Mouse (Mus musculus) right cerebral cortex, postnatal 10 days (tissue): ENCODE measurements at regions not wholly inside any gene's neighbourhood (a gene's known extent, or its start where the extent isn't known, plus 50 kb on each side); places are given as distances from the start of the nearest gene placed in this dataset.

Experiments
- DNase-seq, 2 experiments: peaks; one replicate each; pipeline ENCODE4 v3.0.0; 2021; ENCODE audit warnings: low spot score in 2 of 2

DNA sequence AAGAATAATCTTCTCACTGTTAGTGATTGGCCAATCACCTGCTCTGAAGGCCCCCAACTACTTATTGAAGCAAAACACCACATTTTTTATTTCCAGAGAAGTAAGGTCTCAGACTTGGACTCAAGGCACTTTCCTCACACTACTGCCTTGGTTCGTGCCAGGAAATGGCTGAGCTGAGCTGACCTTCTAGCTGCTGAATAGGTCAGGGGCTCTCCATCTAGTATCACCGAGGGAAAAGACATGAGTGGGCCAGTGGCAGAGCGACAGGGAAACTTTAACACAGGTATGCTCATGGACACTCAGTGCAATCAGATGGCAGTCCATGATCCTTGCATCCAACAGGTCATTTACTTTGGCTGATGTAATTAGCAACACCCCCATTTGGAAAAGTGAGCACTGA lies 635.3 kb downstream of the Insc start:
- no peak for DNase-seq

DNA sequence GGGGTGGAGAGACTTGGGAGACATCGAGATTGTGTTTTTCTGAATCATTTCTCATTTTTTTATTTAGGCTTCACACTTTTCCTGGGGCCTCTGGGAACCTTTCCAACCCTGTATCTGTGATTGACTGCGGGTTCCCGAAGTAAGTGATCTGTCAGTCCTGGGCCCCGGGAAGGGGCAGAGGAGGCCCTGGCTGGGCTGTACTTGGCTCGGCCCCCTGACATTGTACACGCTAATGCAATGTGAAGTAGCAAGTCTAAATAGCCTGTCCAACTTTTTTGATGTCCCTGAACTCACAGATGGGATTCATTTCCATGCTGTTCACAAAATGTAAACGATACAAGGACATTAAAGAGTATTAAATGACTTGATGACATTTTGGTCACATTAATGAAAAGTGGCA lies 636.1 kb downstream of the Insc start:
- no peak for DNase-seq

- no peak for DNase-seq
Observed at GRCm38 (mm10) chr7:115380989-115381610, 637.6 kb downstream of the Insc start.

DNA sequence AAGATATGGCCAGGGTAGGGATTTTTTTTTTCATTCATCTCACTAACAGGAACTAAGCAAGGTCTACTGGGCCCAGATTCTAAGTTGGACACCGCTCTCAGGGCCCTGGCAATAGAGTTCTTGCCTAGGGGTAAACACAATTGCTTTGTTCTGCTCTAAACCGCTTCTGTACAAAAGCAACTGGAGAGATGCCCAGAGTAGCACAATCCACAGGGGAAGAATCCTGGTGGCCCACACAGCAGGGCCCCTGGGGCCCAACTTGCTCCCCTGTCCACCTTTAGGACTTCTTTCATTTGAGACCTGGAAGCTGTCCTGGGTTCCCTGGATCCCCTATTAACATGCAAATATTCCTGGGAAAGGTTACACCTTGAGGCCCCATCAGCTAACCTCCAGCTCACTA lies 639.4 kb downstream of the Insc start:
- no peak for DNase-seq

DNA sequence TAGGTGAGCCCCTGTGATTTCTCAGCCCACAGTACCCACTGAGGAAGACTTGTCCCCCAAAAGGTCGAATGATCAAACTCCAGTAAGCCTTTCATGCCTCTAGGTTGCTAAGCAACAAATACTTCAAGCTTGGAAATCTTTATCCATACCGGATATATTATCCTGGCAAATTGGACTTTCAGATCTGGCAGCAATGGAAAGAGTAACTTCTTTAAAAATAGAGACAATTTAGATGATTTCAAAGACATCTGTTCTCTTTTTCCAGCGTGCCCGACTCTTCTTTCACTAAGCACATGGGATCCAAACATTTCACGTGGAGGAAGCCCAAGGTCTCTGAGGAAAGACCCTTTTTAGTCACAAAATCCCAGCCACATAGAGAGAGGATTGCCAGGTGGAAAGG lies 645.4 kb downstream of the Insc start:
- DNase-seq, result peak in 1 of 2 experiments; percentile 34

- DNase-seq, result no peak
Observed at GRCm38 (mm10) chr7:115392520-115392919, 646.1 kb downstream of the Sox6 start.

- DNase-seq, result no peak
Observed at GRCm38 (mm10) chr7:115398202-115398601, 640.4 kb downstream of the Sox6 start.

- DNase-seq, result no peak
Observed at GRCm38 (mm10) chr7:115399461-115399860, 639.1 kb downstream of the Sox6 start.

- no peak for DNase-seq
Observed at GRCm38 (mm10) chr7:115407889-115408288, 630.7 kb downstream of the Sox6 start.

DNA sequence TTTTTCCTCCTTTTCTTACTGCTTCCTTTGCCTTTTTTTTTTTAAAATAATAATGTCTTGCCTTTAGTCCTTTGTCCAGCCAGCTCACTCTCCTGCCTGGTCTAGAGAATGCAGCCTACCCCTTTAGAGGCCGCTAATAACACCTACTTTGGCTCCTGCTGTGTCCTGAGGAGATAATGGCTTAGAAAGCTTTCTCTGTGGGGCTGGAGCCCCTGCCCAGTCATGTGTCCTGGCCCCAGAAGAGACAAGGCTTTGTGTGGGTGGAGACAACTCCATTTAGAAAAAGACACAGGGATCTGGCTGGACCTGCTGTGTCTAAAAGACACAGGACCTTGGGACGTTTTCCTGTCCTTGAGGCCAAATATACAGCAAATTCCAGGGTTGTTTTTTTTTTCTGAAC lies 629.7 kb downstream of the Sox6 start:
- DNase-seq, result no peak

- DNase-seq, result no peak
Observed at GRCm38 (mm10) chr7:115410501-115411230, 627.9 kb downstream of the Sox6 start.

- peak; percentile 42 to 44 for DNase-seq
Observed at GRCm38 (mm10) chr7:115411456-115411855, 627.1 kb downstream of the Sox6 start.

DNA sequence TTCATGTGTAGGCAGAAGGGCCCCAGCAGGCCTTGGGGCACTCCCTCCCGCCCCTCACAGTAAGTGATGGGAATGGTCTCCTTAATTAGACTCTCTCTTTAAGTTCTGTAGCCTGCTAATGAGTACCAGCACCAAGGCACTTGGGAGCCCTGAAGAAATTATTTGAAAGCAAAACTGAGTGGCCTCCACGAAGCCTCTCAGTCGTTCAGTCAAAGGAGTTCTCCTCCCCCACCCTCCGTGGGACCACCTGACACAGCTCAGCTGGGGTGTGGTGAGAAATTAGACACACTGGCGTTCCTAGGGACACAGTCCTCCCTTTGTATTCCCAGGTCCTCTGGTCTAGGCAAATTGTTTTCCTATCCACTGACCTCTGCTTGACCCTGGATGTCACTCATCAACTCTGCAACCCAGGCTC lies 623.4 kb downstream of the Sox6 start:
- DNase-seq, result no peak
